Mouse (Mus musculus): ENCODE results near the gene Itpk1. TPM values are rescaled to one million over a fixed set of nuclear protein-coding genes. Genes with fewer than 3 reads are reported as not detected.
"Not testable (repeated sequence)": the region's sequence is repeated elsewhere in the genome, so short reads cannot be mapped to it uniquely, and the experiment has no call there.

Itpk1 gene
- polyA plus RNA-seq, 1 experiment from 2014 or later = 20.7 TPM

DNA sequence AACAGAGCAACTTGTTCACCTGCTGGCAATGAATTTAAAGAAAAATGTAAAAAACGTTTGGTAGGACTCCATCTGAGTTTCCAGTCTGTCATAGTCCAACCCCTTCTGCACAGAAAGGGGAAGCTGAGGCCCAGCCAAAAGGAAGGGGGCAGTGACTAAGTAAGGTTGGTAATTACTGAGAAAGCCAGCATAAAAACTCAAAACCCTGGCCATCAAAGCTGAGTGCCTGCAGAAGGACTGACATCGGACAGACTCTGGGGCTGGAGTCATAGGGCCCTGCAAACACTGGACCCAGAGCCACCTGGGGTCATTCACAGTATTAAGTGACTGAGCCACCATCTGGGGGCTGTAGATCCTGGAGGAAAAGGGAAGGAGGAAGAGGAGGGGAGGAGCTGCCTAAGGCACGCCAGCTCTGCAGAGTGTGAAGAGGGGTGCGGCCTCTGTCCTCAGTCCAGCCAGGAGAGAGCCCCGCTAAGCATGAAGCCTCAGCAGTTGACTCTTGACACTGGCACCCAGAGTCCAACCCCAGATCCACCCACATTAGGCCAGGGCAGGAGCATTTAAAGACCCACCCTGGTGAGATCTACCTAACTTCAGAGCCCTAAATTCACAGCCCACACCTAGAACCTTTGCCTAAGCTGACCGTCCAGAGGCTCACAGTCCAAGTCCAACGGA, 58.0 kb downstream of the Itpk1 start:
- no peak for ATAC-seq
- no peaks in the 10 kb centered on the region for H3K27me3 ChIP-seq
- no peaks in the 10 kb centered on the region for H3K36me3 ChIP-seq
- WGBS = 87% methylated on average over 7 of the region's 7 CpGs
- H3K27ac ChIP-seq = no peak overlapping the region
- H3K4me3 ChIP-seq (replicated peaks) = no peak overlapping the region
- H3K4me1 ChIP-seq (replicated peaks) = no peaks in the 10 kb centered on the region
- H3K9ac ChIP-seq (replicated peaks) = no peak overlapping the region
- H3K4me2 ChIP-seq (replicated peaks) = no peak overlapping the region
- no peaks in the 10 kb centered on the region for H3K9me3 ChIP-seq

DNA sequence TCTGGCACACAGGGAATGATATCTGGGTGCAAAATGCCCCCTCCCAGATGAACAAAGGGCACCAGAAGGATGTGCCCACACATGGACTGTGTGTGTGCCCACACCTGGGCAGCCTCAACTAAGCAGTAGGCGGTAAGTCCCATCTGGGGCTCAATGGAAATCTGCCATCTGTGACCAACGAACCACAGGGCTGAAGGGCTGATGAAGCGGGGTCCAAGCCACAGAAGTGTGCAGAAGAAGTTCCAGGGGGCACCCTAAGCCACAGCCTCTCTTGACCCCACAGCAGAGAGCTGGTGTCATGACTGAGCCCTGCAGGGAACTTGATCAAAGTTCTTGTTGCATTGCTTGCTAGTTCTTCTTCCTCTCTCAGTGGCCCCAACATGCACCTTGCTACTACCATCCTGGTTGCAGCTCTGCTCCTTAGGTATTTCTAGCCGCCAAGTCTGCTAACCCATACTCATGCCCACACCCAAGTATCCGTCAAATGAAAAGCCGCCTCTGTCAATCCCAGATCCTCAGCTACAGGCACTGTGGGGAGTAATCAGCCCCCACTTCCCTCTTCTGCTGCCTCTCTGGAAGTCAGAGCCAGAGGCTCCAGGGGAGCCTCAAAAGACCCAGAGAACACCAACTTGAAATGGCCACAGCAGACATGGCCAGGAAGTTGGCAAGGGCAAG, 58.7 kb downstream of the Itpk1 start:
- no peak overlapping the region for H3K9ac ChIP-seq (replicated peaks)
- H3K9me3 ChIP-seq = no peaks in the 10 kb centered on the region
- H3K36me3 ChIP-seq = no peaks in the 10 kb centered on the region
- H3K27ac ChIP-seq = no peak overlapping the region
- no peak overlapping the region for H3K4me2 ChIP-seq (replicated peaks)
- no peak overlapping the region for H3K4me3 ChIP-seq (replicated peaks)
- H3K4me1 ChIP-seq (replicated peaks) = peaks cover under 1% of the 10 kb centered on the region
- WGBS = 93% methylated on average over 6 of the region's 6 CpGs
- no peaks in the 10 kb centered on the region for H3K27me3 ChIP-seq
- no peak for ATAC-seq

DNA sequence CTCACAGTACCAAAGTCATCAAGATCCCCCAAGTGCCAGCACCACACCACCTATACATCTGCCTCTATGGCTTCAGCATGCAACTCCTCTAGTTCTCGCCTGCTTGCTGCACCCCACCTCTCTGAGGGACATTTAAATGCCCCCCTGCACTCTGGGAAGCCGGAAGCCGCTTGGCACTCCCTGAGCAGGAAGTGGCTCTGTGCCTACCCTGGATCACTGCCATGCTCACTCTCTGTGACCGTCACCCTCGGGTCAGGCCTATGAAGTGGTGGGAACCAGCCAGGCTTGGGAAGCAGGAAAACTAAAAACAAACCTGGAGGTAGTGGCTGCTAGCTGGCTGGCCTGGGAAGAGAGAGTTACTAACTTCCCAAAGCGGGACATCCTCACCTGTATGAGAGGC, 61.4 kb downstream of the Itpk1 start:
- H3K27me3 ChIP-seq = no peaks in the 10 kb centered on the region
- no peak for ATAC-seq
- WGBS = 87% methylated on average over 6 of the region's 6 CpGs

DNA sequence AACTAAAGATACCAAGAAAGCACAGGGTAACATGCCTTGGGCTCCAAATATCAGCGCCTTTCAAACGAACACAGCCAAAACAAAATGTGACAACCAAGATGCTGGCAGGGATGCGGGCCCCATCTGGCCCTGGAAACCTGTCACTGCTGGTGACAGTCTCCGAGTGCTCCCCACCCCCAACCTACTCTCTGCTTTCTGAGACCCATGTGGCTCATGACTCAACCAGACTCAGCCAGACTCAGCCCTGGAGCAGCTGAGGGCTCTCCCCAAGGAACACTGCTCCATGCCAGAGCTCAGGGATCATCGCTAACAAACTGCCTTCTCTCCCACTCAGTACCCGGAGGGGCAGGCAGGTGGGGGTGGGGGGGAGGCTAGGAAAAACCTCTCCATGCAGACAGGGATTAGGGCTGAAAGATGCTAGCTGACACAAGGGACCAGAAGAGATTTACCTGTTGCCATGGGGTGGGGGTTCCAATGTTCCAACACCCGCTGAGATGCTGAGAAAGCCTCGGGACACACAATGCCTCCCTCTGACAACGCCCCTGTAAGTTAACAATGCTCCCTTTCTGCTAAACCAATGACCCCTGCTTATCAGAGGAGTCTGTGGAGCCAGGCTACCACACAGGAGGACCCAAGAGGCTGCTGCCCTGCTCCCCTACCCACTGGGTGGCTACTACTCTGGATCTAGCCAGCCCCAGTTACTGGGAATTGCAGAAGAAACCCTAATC, 64.1 kb downstream of the Itpk1 start:
- Histone ChIP-seq H3K9me3 (no peaks in the 10 kb centered on the region), H3K4me3 (replicated peaks) (no peak overlapping the region), H3K4me1 (replicated peaks) (peaks cover 20% of the 10 kb centered on the region), H3K36me3 (no peaks in the 10 kb centered on the region), H3K27ac (0 out of 2 replicates have a peak overlapping the region, but pooled peaks have one; percentile 19), H3K9ac (replicated peaks) (no peak overlapping the region), H3K27me3 (no peaks in the 10 kb centered on the region), H3K4me2 (replicated peaks) (no peak overlapping the region)
- WGBS = 15% methylated on average over 9 of the region's 9 CpGs
- ATAC-seq = peak; percentile 76

More for the DNA sequence above, 61.4 kb downstream of the Itpk1 start:
- peaks cover 20% of the 10 kb centered on the region for H3K4me1 ChIP-seq (replicated peaks)
- H3K9me3 ChIP-seq = no peaks in the 10 kb centered on the region
- H3K4me3 ChIP-seq (replicated peaks) = no peak overlapping the region
- H3K27ac ChIP-seq = no peak overlapping the region
- H3K9ac ChIP-seq (replicated peaks) = no peak overlapping the region
- no peak overlapping the region for H3K4me2 ChIP-seq (replicated peaks)
- H3K36me3 ChIP-seq = no peaks in the 10 kb centered on the region

DNA sequence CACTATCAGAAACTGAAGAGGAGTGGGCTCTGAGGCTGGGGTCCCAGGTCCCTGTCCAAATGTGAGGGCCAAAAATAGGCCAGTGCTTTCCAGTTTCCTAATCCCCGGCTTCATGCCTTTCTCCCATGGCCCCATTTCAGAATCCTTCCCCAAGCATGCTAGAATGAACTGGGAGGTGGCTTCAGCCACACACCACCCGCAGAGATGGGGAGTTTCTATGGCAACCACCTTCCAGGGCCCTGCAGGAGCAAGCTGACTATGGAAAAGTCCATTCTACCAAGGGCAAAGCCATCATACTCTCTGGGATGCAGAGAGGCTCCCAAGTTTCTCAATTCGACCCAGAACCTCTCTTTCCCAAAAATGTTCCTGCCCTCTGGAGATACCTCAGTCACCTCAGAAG, 65.9 kb downstream of the Itpk1 start:
- no peak for ATAC-seq
- Histone ChIP-seq H3K9ac (replicated peaks) (no peak overlapping the region), H3K4me1 (replicated peaks) (peaks cover 29% of the 10 kb centered on the region), H3K36me3 (no peaks in the 10 kb centered on the region), H3K4me2 (replicated peaks) (no peak overlapping the region), H3K4me3 (replicated peaks) (no peak overlapping the region), H3K9me3 (no peaks in the 10 kb centered on the region), H3K27me3 (no peaks in the 10 kb centered on the region), H3K27ac (no peak overlapping the region)
- 48% methylated on average over 3 of the region's 3 CpGs for WGBS

DNA sequence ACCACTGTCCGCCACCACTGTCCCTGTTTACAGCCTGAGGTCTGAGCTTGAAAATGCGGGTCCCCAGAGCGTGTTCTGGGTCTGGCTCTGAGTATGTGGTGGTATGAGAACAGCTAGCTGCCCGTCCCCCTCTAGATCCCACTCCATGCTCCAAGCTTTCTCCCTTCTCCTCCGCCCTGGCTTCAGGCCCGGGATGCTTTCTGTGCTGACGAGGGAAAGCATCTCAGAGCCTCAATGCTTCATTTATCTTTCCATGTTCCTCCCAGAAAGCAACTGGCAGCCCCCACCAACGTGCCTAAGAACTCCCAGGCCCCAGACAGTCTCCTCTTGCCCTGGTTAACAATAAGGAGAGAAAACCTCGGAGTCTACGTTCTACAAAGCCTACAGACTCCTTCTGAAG, 67.5 kb downstream of the Itpk1 start:
- Histone ChIP-seq H3K27me3 (no peaks in the 10 kb centered on the region), H3K9ac (replicated peaks) (no peak overlapping the region), H3K27ac (no peak overlapping the region), H3K4me2 (replicated peaks) (no peak overlapping the region), H3K4me3 (replicated peaks) (no peak overlapping the region), H3K9me3 (no peaks in the 10 kb centered on the region), H3K36me3 (no peaks in the 10 kb centered on the region), H3K4me1 (replicated peaks) (peaks cover 39% of the 10 kb centered on the region)
- ATAC-seq = no peak
- WGBS = 91% methylated on average over 10 of the region's 10 CpGs

DNA sequence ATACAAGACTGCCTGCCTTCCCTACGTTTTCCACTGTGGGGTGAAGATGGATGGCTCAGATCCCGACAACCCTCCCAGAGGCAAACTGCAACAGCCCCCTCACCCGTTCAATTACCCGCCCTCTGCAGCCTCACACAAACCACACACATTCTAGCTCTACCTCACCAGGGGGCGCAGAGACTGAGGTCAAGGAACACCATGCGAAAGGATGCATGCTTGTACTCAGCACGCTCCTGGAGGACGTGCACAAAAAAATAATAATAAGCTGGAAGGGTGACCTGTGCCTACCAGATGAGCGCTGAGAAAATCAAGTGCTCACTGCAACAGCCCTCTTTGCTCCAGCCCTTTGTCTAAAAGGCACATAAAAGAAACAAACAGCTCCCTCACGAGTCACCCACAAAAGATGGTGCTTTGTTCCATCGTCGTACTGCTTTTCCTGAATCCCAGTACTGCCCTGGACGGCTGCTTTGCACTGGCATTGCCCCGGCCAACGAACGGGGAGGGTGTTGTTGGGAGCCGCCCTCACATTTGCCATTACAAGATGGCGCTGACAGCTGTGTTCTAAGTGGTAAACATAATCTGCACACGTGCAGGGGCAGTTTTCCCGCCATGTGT, 70.2 kb downstream of the Itpk1 start:
- H3K4me2 ChIP-seq (replicated peaks) = no peak overlapping the region
- H3K9me3 ChIP-seq = no peaks in the 10 kb centered on the region
- no peaks in the 10 kb centered on the region for H3K27me3 ChIP-seq
- WGBS = 62% methylated on average over 20 of the region's 20 CpGs
- no peaks in the 10 kb centered on the region for H3K36me3 ChIP-seq
- no peak overlapping the region for H3K27ac ChIP-seq
- no peak for ATAC-seq
- H3K9ac ChIP-seq (replicated peaks) = no peak overlapping the region
- peaks cover 35% of the 10 kb centered on the region for H3K4me1 ChIP-seq (replicated peaks)
- no peak overlapping the region for H3K4me3 ChIP-seq (replicated peaks)

DNA sequence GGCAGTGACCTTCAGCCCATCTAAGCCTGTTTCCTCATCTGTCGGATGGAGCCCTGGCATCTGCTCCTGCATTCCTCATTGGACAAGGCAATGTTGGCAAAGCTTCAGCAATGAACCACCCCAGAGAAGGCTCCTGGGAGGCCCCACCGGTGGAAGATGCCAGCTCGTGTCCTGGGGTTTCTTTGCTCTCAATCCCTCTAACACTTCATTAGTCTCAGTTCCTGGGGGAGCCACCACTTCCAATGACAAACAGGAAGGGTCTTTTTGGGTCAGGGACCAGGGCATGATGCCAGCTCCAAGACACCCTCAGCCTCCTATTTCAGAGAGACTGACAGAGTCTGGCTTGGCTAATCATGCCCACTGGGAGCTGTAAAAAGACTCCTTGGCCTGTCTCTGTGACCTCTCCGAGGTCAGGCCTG, 71.6 kb downstream of the Itpk1 start:
- no peak overlapping the region for H3K4me2 ChIP-seq (replicated peaks)
- H3K4me1 ChIP-seq (replicated peaks) = peaks cover 28% of the 10 kb centered on the region
- no peaks in the 10 kb centered on the region for H3K27me3 ChIP-seq
- no peak overlapping the region for H3K27ac ChIP-seq
- H3K9ac ChIP-seq (replicated peaks) = no peak overlapping the region
- no peaks in the 10 kb centered on the region for H3K36me3 ChIP-seq
- ATAC-seq = no peak
- WGBS = 49% methylated on average over 4 of the region's 4 CpGs
- no peak overlapping the region for H3K4me3 ChIP-seq (replicated peaks)
- H3K9me3 ChIP-seq = no peaks in the 10 kb centered on the region

DNA sequence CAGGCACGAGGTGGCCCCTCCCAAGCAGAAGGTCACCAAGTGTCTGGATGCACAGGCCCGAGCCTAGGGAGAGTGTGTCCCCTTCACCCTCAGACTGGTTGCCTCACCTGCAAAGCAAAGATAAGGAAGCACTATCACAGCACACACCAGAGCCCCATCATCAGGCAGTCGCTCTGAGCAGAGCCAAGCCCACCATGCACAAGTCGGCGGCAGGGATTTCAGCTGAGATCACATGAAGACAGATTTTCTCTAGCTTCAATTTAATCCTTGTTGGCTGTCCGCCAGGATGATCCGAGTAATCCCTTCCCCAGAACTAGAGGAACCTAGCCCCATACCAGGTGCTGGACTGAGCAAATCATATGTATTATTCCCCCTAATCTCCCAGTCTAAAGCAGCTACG, 73.0 kb downstream of the Itpk1 start:
- H3K4me3 ChIP-seq (replicated peaks) = no peak overlapping the region
- H3K4me1 ChIP-seq (replicated peaks) = peaks cover 32% of the 10 kb centered on the region
- WGBS = 40% methylated on average over 8 of the region's 8 CpGs
- H3K27ac ChIP-seq = peak overlapping the region; percentile 67
- no peak overlapping the region for H3K9ac ChIP-seq (replicated peaks)
- ATAC-seq = peak; percentile 86
- no peaks in the 10 kb centered on the region for H3K27me3 ChIP-seq
- H3K36me3 ChIP-seq = no peaks in the 10 kb centered on the region
- H3K4me2 ChIP-seq (replicated peaks) = no peak overlapping the region
- H3K9me3 ChIP-seq = no peaks in the 10 kb centered on the region

DNA sequence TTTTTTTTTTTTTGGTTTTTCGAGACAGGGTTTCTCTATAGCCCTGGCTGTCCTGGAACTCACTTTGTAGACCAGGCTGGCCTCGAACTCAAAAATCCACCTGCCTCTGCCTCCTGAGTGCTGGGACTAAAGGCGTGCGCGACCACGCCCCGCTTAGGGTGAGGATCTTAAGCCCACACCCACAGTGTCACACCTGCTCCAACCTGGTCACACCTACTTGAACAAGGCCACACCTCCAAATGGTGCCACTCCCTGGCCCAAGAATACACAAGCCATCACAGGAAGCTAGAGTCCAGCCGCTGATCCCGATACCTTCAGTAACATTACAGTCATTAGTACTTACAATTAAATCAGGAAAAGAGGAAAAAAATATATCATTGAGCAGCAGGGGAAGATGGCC, 74.3 kb downstream of the Itpk1 start:
- H3K4me1 ChIP-seq (replicated peaks) = peaks cover 35% of the 10 kb centered on the region
- H3K36me3 ChIP-seq; H3K9ac ChIP-seq (replicated peaks); H3K4me2 ChIP-seq (replicated peaks); H3K9me3 ChIP-seq; H3K27me3 ChIP-seq; ATAC-seq; H3K4me3 ChIP-seq (replicated peaks); H3K27ac ChIP-seq: not testable (repeated sequence)
- WGBS = 96% methylated on average over 9 of the region's 9 CpGs

DNA sequence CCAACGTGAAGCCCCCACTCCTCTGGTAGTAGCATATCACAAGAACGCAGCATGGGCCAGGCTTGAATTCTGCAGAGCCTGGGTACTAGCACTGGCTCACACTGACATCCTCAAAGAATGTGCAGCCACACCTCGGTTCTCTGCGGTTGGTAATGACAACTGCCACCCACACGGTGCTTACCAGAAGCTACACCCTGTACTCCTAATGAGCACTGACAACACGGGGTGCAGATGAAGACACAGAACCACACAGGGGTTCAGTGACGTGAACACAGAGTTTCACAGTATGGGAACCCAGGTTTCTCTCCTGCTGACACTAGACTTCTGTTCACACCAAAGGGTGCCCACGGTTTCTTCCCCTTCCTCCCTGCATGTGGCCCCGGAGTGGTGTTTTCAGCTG, 76.5 kb downstream of the Itpk1 start:
- Histone ChIP-seq H3K4me1 (replicated peaks) (peaks cover 22% of the 10 kb centered on the region), H3K27ac (no peak overlapping the region), H3K4me2 (replicated peaks) (no peak overlapping the region), H3K36me3 (no peaks in the 10 kb centered on the region), H3K9me3 (no peaks in the 10 kb centered on the region), H3K9ac (replicated peaks) (no peak overlapping the region), H3K27me3 (no peaks in the 10 kb centered on the region), H3K4me3 (replicated peaks) (no peak overlapping the region)
- WGBS = 90% methylated on average over 9 of the region's 9 CpGs
- no peak for ATAC-seq

DNA sequence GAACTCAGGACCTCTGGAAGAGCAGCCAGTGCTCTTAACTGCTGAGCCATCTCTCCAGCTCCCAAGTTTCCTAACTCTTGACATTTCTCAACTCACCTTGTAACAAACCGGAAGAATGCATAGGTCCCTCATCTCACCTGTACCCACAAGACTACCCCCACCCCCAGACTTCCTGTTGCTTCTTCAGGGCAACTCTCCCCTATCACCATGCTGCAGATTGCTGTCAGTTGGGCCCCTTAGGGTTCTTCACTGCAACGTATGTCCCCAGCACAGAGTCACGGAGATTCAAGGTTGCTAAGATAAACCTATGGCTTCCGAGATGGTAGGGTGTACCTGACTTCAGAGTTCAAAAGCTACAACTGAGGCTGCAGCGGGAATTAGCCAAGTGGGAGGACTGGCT, 77.2 kb downstream of the Itpk1 start:
- WGBS = 93% methylated on average over 5 of the region's 5 CpGs
- Histone ChIP-seq H3K9me3 (no peaks in the 10 kb centered on the region), H3K4me1 (replicated peaks) (peaks cover 17% of the 10 kb centered on the region), H3K4me3 (replicated peaks) (no peak overlapping the region), H3K9ac (replicated peaks) (no peak overlapping the region), H3K4me2 (replicated peaks) (no peak overlapping the region), H3K36me3 (no peaks in the 10 kb centered on the region), H3K27ac (no peak overlapping the region), H3K27me3 (no peaks in the 10 kb centered on the region)
- no peak for ATAC-seq
